Mouse (Mus musculus): ENCODE measurements around the gene Stac2.
A peak's percentile ranks its signal among the peaks of the same experiment; 100 is the strongest.

Stac2 gene

GRCm38 (mm10) chr11:98021565-98022252 lies 31.6 kb downstream of the Stac2 start:
- DNase-seq (ENCODE audit: low read depth, low spot score): no peak

- DNase-seq (ENCODE audit: low read depth, low spot score): no peak
Observed at GRCm38 (mm10) chr11:98021118-98021517, 32.1 kb downstream of the Stac2 start.

GRCm38 (mm10) chr11:98020710-98021109 lies 32.6 kb downstream of the Stac2 start:
- DNase-seq (ENCODE audit: low read depth, low spot score): no peak

GRCm38 (mm10) chr11:98019883-98020610 lies 33.2 kb downstream of the Stac2 start:
- DNase-seq (ENCODE audit: low read depth, low spot score): no peak

GRCm38 (mm10) chr11:98018858-98019641 lies 34.2 kb downstream of the Stac2 start:
- DNase-seq (ENCODE audit: low read depth, low spot score): no peak

GRCm38 (mm10) chr11:98018222-98018621 lies 35.0 kb downstream of the Stac2 start:
- no peak for DNase-seq (ENCODE audit: low read depth, low spot score)

- DNase-seq (ENCODE audit: low read depth, low spot score): no peak
Observed at GRCm38 (mm10) chr11:98016824-98017223, 36.4 kb downstream of the Stac2 start.

- DNase-seq (ENCODE audit: low read depth, low spot score): no peak
Observed at GRCm38 (mm10) chr11:98016177-98016576, 37.1 kb downstream of the Stac2 start.

GRCm38 (mm10) chr11:98012831-98013230 lies 40.4 kb downstream of the Stac2 start:
- DNase-seq (ENCODE audit: low read depth, low spot score): no peak

- no peak for DNase-seq (ENCODE audit: low read depth, low spot score)
Observed at GRCm38 (mm10) chr11:98011716-98012115, 41.5 kb downstream of the Stac2 start.

GRCm38 (mm10) chr11:98008087-98008486 lies 45.2 kb downstream of the Stac2 start:
- no peak for DNase-seq (ENCODE audit: low read depth, low spot score)

GRCm38 (mm10) chr11:98005686-98006085 lies 47.6 kb downstream of the Stac2 start:
- no peak for DNase-seq (ENCODE audit: low read depth, low spot score)

GRCm38 (mm10) chr11:98005076-98005475 lies 48.2 kb downstream of the Stac2 start:
- no peak for DNase-seq (ENCODE audit: low read depth, low spot score)

- DNase-seq (ENCODE audit: low read depth, low spot score): no peak
Observed at GRCm38 (mm10) chr11:98004161-98004560, 49.1 kb downstream of the Stac2 start.

- no peak for DNase-seq (ENCODE audit: low read depth, low spot score)
Observed at GRCm38 (mm10) chr11:98003171-98003671, 50.0 kb downstream of the Stac2 start.

GRCm38 (mm10) chr11:98002627-98003026 lies 50.6 kb downstream of the Stac2 start:
- peak; percentile 83 for DNase-seq (ENCODE audit: low read depth, low spot score)

GRCm38 (mm10) chr11:98001986-98002385 lies 51.3 kb downstream of the Stac2 start:
- no peak for DNase-seq (ENCODE audit: low read depth, low spot score)

- DNase-seq (ENCODE audit: low read depth, low spot score): no peak
Observed at GRCm38 (mm10) chr11:98001351-98001824, 51.9 kb downstream of the Stac2 start.

GRCm38 (mm10) chr11:98000378-98001140 lies 52.7 kb downstream of the Stac2 start:
- no peak for DNase-seq (ENCODE audit: low read depth, low spot score)

- no peak for DNase-seq (ENCODE audit: low read depth, low spot score)
Observed at GRCm38 (mm10) chr11:97999748-98000147, 53.5 kb downstream of the Stac2 start.

GRCm38 (mm10) chr11:97998898-97999608 lies 54.2 kb downstream of the Stac2 start:
- no peak for DNase-seq (ENCODE audit: low read depth, low spot score)

Data from forelimb bud, embryonic 11.5 days (tissue).